ENCODE assay signal across 8 mouse cellular contexts in genomic region chr9:32685793-32686558, GRCm38 (mm10). TPM values are rescaled to one million over a fixed set of nuclear protein-coding genes. Genes with fewer than 3 reads are reported as not detected.
DNase-seq lines count a peak whose midpoint lies in the region; ATAC-seq and TF ChIP-seq lines count a peak whose summit lies in the region.
"Had no signal": no experiment of that assay in that cellular context is flagged by ENCODE, and none has a peak within 500 bp of the region (broad histone marks: within the 10 kb centered on the region; RNA-seq: fewer than 3 reads in every experiment).

No protein-coding gene starts in this region.

- 1% methylated on average over 8 of the region's 8 CpGs for WGBS in forebrain, embryonic 16.5 days

- no peak overlapping the region for H3K27ac ChIP-seq in ES-E14 (ENCODE audit: insufficient read depth, low read depth, low read length, poor library complexity, severe bottlenecking)
- 0 out of 2 replicates have a peak overlapping the region, but pooled peaks have one; percentile 4 for H3K27ac ChIP-seq in forebrain, embryonic 16.5 days (ENCODE audit: low read length)
- H3K27ac ChIP-seq: kidney, postnatal 0 days had no signal

- H3K4me2 ChIP-seq in forebrain, embryonic 16.5 days (ENCODE audit: low read length) = no peak overlapping the region

- DNase-seq in A20 (ENCODE audit: low read depth, low spot score) = peak; percentile 77
- peak; percentile 51 for DNase-seq in ES-E14 (ENCODE audit: low read depth, low spot score)
- DNase-seq in yolk sac, embryonic 10.5 days (ENCODE audit: low spot score) = no peak
- DNase-seq in ovary, adult 18-20 months (ENCODE audit: low spot score) = no peak

- no peaks in the 10 kb centered on the region for H3K9me3 ChIP-seq in ES-E14 (ENCODE audit: control insufficient read depth, insufficient read depth, low read depth, low read length)
- no peaks in the 10 kb centered on the region for H3K9me3 ChIP-seq in forebrain, embryonic 16.5 days (ENCODE audit: control insufficient read depth, low read length)

- 0 out of 4 replicates have a peak, but pooled peaks cover 0 to 3% of the 10 kb centered on the region in 2 experiments for H3K4me1 ChIP-seq in ES-E14 (ENCODE audit: control insufficient read depth in 2 of 2, insufficient read depth in 2 of 2, low read length in 2 of 2, poor library complexity in 1 of 2)
- peaks cover 19% of the 10 kb centered on the region for H3K4me1 ChIP-seq in forebrain, embryonic 16.5 days (replicated peaks; ENCODE audit: control insufficient read depth, insufficient read depth, low read length)

- in situ Hi-C loops in ES-E14 (cut with MboI; ENCODE audit: low sequenced_read_pairs in 2 of 2, unreplicated experiment in 2 of 2) = no loop called here

- peaks cover 73% of the 10 kb centered on the region for H3K27me3 ChIP-seq in forebrain, embryonic 16.5 days (replicated peaks; ENCODE audit: control insufficient read depth, insufficient read depth, low read length)

- H3K4me3 ChIP-seq in ES-E14 (ENCODE audit: insufficient read depth in 1 of 2, low read depth in 1 of 2, low read length in 2 of 2, poor library complexity in 1 of 2, severe bottlenecking in 1 of 2) = no peak overlapping the region
- H3K4me3 ChIP-seq in forebrain, embryonic 16.5 days (replicated peaks; ENCODE audit: low read length) = no peak overlapping the region

- H3K36me3 ChIP-seq in ES-E14 (ENCODE audit: control insufficient read depth, insufficient read depth, low read length, poor library complexity, severe bottlenecking) = no peaks in the 10 kb centered on the region
- H3K36me3 ChIP-seq in forebrain, embryonic 16.5 days (ENCODE audit: control insufficient read depth, insufficient read depth) = no peaks in the 10 kb centered on the region

- peak; percentile 95 for ATAC-seq in forebrain, embryonic 16.5 days
- peak; percentile 86 for ATAC-seq in megakaryocyte, adult 5-6 weeks (ENCODE audit: poor library complexity, severe bottlenecking)
- no peak for ATAC-seq in inflammation-experienced regulatory T-cells, adult 6 months

- no peak overlapping the region for H3K9ac ChIP-seq in ES-E14 (ENCODE audit: insufficient read depth, low read depth, low read length, poor library complexity, severe bottlenecking)
- H3K9ac ChIP-seq in forebrain, embryonic 16.5 days (replicated peaks; ENCODE audit: low read depth, low read length) = no peak overlapping the region

TF ChIP-seq in ES-E14, 5 proteins besides CTCF, POLR2A, EP300 and RAD21:
- TF ChIP-seq ZNF384 (IDR thresholded peaks at IDR 0.05; ENCODE audit: low read depth, low read length) (no peak), CHD2 (IDR thresholded peaks at IDR 0.05; ENCODE audit: low read depth, low read length) (no peak), MAFK (IDR thresholded peaks at IDR 0.05; ENCODE audit: insufficient read depth, low read depth, low read length) (no peak), ZC3H11A (IDR thresholded peaks at IDR 0.05; ENCODE audit: borderline replicate concordance, low read depth, low read length) (no peak), HCFC1 (IDR thresholded peaks at IDR 0.05; ENCODE audit: borderline replicate concordance, insufficient read depth, low read length) (no peak)

RNA-seq across cellular contexts. Expression of gene Ets1, which starts 50.0 kb away (rescaled TPM):
- total RNA-seq in ES-E14 (2012; rRNA removed) = 9.7 and 20.9 TPM in 2 replicates
- 21.3 and 26.2 TPM in 2 replicates for polyA plus RNA-seq in forebrain, embryonic 16.5 days (2015; fragmentation: Nextera tagmentation; extraction: Ambion mirVana)
- total RNA-seq in megakaryocyte, adult 5-6 weeks (2015) = 8.6 and 16.8 TPM in 2 replicates
- total RNA-seq in megakaryocyte, adult 5-6 weeks (2017) = 29.5 and 33.1 TPM in 2 replicates
- polyA plus RNA-seq in inflammation-experienced regulatory T-cells, adult 6 months (2017; shearing (Covaris generic)) = 100 to 1,000 TPM; 831 to 847 (median 840) TPM

Comparison
In these comparisons a context has a peak if more than half of its experiments do, and no peak if none do; other contexts are left out.
1. DNase-seq: peak in A20 (single experiment) and ES-E14 (single experiment); none in yolk sac, embryonic 10.5 days (single experiment) and ovary, adult 18-20 months (single experiment).